Mouse (Mus musculus): ENCODE measurements around the gene Grin3a.

DNA sequence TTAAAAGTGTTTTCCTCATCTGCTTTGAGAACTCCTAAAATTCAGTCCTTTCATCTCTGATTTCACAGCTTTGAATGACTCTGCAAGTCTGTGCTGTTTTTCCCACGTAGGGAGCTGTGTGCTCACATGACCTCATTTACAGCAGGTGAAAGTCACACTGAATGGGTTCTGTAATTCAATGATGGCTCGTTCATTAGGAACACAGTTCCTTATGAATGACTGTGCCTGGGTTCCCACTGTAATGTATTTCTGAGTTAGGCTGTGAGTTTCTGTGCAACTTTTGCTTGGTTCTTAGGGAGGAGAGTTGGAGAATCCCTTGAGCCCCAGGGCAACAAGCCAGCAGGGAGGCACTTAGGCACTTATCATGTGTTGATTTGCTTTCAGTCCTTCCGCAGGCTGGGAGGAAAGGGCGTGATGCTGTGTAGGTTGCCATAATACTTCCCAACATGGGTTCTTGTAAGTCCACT lies 46.3 kb upstream of the Grin3a start:
- TF ChIP-seq CTCF (IDR thresholded peaks at IDR 0.05; ENCODE audit: low read depth) (no peak), EP300 (IDR thresholded peaks at IDR 0.05; ENCODE audit: low read depth) (no peak)
